Comparison of ENCODE assay signal across 24 mouse cellular contexts in genomic region chr6:5441221-5441620, GRCm38 (mm10). TPM values are rescaled to one million over a fixed set of nuclear protein-coding genes. Genes with fewer than 3 reads are reported as not detected.
"Had no signal": no experiment of that assay in that cellular context is flagged by ENCODE, and none has a peak within 500 bp of the region (broad histone marks: within the 10 kb centered on the region; RNA-seq: fewer than 3 reads in every experiment).

No protein-coding gene starts in this region.

- H3K27ac ChIP-seq: heart, embryonic 10.5 days; heart, embryonic 13.5 days; heart, embryonic 15.5 days; hindbrain, embryonic 13.5 days; hindbrain, embryonic 15.5 days; hindbrain, postnatal 0 days; kidney, embryonic 15.5 days; kidney, postnatal 0 days; limb, embryonic 13.5 days; limb, embryonic 15.5 days; liver, embryonic 12.5 days; liver, embryonic 14.5 days had no signal

- DNase-seq: gastrocnemius, postnatal 10 days; gastrocnemius, postnatal 36 days; heart, adult 11 months; heart, postnatal 14 days; heart, postnatal 36 days; kidney, adult 11 months; kidney, adult 9 months; kidney, postnatal 14 days; kidney, postnatal 36 days; layer of hippocampus, postnatal 36 days; left cerebral cortex, postnatal 4 days had no signal

- H3K4me3 ChIP-seq: heart, embryonic 10.5 days; heart, embryonic 13.5 days; heart, embryonic 15.5 days; hindbrain, embryonic 13.5 days; hindbrain, embryonic 15.5 days; kidney, embryonic 15.5 days; limb, embryonic 13.5 days; limb, embryonic 15.5 days; liver, embryonic 12.5 days had no signal

- H3K4me1 ChIP-seq: hindbrain, embryonic 13.5 days; hindbrain, embryonic 15.5 days had no signal

RNA-seq across cellular contexts. Expression of gene Pdk4, which starts 54.9 kb away (rescaled TPM):
- total RNA-seq: hematopoietic stem cell, adult 5-6 weeks had no signal
